Mouse (Mus musculus) myocyte (in vitro differentiated cells): Measurements from ENCODE around the gene Ubald2.

ENCODE experiments used
- CEBPB ChIP-seq: IDR thresholded peaks from 2 replicates; pipeline ENCODE4 v1.6.1; 2011; ENCODE audit warnings: mild to moderate bottlenecking, moderate library complexity; ENCODE audit not compliant: poor library complexity, insufficient read depth, severe bottlenecking
- E2F4 ChIP-seq: IDR thresholded peaks from one replicate; pipeline ENCODE4 v1.6.1; 2011; ENCODE audit warnings: mild to moderate bottlenecking, control low read depth, moderate library complexity; ENCODE audit not compliant: insufficient read depth
- MAX ChIP-seq: IDR thresholded peaks from one replicate; pipeline ENCODE4 v1.6.1; 2011; ENCODE audit warnings: low read depth, mild to moderate bottlenecking, control low read depth
- MYOG ChIP-seq, 3 experiments: IDR thresholded peaks; one replicate each; pipeline ENCODE4 v1.6.1; 2011; ENCODE audit warnings: control low read depth in 2 of 3, low read depth in 2 of 3, mild to moderate bottlenecking in 2 of 3; ENCODE audit not compliant: insufficient read length in 2 of 3, control insufficient read depth in 1 of 3, insufficient read depth in 1 of 3
- POLR2A ChIP-seq: IDR thresholded peaks from one replicate; pipeline ENCODE4 v1.6.1; 2011; ENCODE audit warnings: low read depth, mild to moderate bottlenecking, control low read depth, moderate library complexity; ENCODE audit not compliant: insufficient read length
- POLR2AphosphoS2 ChIP-seq: IDR thresholded peaks from one replicate; pipeline ENCODE4 v1.6.1; 2011; ENCODE audit warnings: low read depth, control low read depth; ENCODE audit not compliant: insufficient read length
- REST ChIP-seq: IDR thresholded peaks from one replicate; pipeline ENCODE4 v1.6.1; 2011; ENCODE audit warnings: mild to moderate bottlenecking, control low read depth, moderate library complexity; ENCODE audit not compliant: insufficient read depth, insufficient read length
- TCF3 ChIP-seq: IDR thresholded peaks from one replicate; pipeline ENCODE4 v1.6.1; 2011; ENCODE audit warnings: low read depth, control low read depth; ENCODE audit not compliant: insufficient read length
- USF1 ChIP-seq: IDR thresholded peaks from one replicate; pipeline ENCODE4 v1.6.1; 2011; ENCODE audit warnings: low read depth, mild to moderate bottlenecking, control low read depth, moderate library complexity

DNA sequence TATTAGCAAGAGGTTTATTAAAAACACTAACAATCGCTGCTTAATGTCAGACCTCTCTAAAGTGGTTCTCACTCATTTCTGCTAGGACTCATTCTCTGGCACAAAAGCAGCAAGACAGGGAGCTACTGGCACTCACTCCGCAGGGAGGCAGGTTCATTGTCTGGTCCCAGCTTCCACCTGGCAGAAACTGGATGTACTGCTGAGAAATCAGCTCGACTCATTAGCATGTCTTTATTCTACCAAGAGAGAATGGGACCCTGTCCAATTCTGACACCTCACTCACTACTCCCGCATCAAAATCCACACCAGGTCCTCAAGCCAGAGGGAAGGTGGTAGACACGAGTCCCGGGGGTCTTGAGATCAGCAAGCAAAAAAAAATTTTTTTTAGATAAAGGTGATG is 22.3 kb upstream of the Ubald2 start:
- TF ChIP-seq POLR2A: no peak
- TF ChIP-seq CEBPB: no peak
- TF ChIP-seq E2F4: no peak
- TF ChIP-seq REST: no peak
- TF ChIP-seq USF1: no peak
- TF ChIP-seq MAX: no peak
- TF ChIP-seq TCF3: no peak
- no peak for TF ChIP-seq POLR2AphosphoS2
- no peak for TF ChIP-seq MYOG (IDR thresholded peaks at IDR 0.05; ENCODE audit: control insufficient read depth in 1 of 3, insufficient read depth in 1 of 3, insufficient read length in 2 of 3, low read depth in 2 of 3)
